Mouse (Mus musculus): Measurements from ENCODE around the gene Med15.
A peak's percentile ranks its signal among the peaks of the same experiment; 100 is the strongest.
"Not testable (repeated sequence)": the region's sequence is repeated elsewhere in the genome, so short reads cannot be mapped to it uniquely, and the experiment has no call there.

The Med15 gene

DNA sequence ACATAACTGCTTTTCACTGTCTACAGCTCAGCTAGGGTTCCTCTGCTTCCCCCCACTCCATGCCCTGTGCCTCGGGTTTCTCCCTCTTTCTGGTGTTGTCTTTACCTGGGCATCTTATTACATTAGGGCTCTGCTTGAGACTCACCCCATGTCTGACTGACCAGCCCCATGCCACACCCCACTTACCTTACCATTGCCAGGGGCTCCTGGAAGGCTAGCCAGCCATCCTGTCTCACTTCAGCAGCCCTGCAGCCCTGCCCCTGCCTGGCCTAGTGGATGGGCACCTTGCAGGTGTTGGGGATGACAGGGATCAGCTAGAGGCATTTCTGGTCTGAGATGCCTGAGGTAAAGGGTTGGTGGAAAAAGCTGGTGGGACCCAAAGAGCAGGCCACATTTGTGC is 85.5 kb downstream of the Med15 start:
- DNase-seq, result no peak

DNA sequence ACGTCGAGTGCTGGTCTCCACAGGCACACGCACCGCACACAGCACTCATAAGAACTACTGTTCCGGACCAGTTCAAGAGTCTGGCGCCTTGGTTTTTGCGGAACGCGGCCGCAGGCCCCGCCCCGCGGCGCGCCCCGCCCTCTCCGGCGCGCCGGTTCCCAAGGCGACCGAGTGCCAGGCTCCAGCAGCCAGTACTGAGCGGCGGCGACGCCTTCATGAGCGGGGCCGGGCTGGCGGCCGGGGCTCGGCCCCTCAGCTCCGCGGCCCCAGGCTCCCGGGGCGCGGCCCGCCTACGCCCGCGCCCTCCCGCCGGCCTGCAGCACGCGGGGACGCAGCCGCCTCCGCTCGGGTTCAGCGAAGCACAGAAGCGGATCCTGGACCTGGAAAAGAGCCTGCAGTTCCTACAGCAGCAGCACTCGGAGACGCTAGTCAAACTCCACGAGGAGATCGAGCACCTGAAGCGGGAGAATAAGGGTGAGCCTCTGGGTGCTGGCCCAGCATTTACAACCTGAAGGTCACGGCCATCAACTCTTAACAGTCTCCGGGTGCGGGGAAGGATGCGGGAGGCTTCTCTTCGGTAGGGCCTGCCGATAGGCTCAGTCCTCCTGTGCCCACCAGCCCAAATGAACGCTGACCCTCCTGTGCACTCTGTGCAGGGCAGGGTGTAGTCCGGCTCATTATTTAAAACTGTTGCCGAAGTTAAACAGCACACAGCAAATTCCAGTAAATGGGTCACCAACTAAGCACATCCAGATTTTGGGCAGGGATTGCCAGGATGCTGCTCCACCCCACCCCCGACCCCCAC is 86.2 kb downstream of the Med15 start, which contains the start of gene Ccdc74a:
TSS of gene Ccdc74a (plus strand) at position 161 of the 805 bp plus-strand sequence.
- peak; percentile 84 for DNase-seq

DNA sequence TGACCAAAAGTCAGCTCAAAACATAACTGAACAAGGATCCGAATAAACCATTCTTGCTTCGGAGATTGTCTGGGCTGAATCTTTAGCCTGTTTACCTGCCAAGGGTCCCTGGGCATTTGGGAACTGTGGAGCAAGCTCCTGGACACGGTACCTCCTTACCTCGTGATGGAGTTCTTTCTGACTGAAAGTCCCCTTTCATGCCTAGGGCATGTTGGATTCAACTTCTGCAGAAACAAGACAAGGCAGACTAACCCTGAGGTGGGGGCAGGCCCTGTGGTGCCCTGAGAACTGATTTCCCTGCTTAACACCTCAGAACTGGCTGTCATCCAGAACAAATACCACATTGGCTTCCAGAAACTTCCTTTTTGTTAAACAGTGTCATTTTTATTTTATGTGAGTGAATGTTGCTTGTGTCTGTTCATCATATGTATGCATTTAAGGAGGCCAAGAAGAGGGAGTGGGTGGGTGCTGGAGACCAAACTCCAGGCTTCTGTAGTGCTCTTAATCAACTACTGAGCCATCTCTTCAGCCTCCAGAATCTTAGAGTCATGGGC is 89.2 kb downstream of the Med15 start:
- DNase-seq, result no peak

DNA sequence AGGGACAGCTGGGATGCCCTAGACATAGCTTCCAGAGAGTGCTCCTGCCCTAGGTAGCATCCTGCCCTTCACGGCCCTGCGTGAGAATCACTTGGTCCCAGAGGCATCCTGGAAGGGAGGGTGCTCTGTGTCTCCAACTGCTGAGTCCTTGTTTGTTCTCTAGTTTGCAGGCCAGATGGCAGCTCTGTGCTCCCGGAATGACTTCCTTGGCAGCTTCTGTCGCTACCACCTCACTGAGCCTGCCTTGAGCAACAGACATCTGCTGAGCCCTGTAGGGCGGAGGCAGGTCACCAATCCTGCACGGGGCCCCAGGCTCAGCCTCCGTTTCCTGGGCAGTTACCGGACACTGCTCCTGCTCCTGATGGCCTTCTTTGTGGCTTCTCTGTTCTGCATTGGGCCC is 90.4 kb downstream of the Med15 start:
- no peak for DNase-seq

DNA sequence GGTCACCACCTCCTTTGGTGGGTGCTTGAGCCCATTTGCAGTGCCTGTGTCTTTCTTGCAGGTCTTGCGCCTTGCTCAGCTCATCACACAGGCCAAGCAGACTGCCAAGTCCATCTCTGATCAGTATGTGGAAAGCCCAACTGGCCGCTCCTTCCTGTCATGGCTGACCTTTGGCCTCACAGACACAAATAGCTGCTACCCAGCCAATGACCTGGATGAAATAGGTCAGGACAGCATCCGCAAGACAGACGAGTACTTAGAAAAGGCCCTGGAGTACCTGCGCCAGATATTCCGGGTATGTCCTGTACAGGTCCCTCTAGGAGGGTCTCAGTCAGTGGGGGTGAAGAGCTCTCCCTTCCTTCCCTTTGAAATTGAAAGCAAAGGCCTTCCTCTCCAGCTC is 91.4 kb downstream of the Med15 start:
- DNase-seq, result no peak

DNA sequence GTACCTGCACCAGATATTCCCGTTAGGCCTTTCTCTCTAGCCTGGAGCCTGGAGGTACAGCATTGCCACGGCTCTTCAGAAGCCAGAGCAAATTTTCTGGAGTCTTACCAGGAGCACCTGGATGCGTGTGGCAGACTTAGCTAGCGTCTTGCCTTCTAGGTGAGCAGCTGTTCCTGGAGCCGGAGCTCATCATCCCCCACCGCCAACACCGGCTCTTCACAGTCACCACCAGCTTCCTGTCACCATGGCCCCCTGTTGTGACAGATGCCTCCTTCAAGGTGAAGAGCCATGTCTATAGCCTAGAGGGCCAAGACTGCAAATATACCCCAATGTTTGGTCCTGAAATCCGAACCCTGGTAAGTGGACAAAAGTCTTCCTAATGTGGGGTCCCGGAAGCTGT is 92.0 kb downstream of the Med15 start:
- DNase-seq, result no peak

DNA sequence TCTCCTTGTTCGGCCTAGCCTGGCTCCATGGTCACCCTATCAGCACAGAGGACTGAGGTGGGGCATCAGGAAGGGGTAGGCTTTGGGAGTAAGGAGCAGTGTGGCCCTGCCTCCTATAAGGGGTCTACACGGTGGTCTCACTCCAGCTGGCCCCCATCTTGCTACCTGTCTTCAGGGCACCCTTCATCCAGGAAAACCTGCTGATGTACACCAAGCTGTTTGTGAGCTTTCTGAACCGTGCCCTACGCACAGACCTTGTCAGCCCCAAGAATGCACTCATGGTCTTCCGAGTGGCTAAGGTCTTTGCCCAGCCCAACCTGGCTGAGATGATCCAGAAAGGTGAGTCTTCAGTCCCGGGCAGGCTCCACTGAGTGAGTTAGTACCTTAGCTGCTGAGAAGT is 92.7 kb downstream of the Med15 start:
- DNase-seq, result no peak

DNA sequence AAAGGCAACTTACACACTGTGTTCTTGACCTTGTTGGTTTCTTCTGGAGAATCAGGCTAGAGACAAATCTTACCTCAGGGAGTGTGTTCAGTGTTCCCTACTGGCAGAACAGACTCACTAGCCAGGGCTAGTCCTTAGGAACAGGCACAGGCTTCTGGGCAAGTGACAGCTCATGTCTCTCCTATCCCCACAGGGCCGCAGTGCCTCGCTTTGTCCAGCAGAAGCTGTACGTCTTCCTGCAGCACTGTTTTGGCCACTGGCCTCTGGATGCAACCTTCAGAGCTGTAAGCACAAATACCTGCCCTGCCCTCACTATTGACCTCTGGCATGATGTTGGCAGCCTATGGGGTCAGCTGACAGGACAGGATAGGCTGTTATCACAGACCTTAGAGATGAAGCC is 93.6 kb downstream of the Med15 start:
- no peak for DNase-seq

DNA sequence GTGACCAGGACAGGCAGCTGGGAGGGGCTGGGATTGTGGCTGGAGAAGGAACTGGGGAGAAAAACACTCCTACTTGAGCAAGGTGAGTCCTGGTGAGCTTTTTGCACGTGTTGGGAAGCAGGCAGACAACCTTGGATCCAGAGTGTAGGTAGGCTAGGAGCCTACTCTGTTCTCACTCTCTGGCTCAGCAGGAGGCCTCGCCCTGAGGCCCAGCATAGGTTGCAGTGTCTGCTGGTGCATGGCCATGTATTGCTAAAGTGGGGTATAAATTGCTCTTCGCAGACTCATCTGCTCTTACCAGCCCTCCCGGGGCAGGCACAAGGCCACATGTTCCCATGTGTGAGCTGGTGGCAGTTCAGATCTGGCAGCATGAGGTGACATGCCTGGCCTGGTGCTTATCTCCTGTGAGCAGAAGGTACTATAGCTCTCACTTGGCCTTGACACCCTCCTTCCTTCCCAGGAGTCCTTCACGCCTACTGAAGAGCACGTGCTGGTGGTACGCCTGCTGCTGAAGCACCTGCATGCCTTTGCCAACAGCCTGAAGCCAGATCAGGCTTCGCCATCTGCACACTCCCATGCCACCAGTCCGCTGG is 94.6 kb downstream of the Med15 start:
- no peak for DNase-seq

DNA sequence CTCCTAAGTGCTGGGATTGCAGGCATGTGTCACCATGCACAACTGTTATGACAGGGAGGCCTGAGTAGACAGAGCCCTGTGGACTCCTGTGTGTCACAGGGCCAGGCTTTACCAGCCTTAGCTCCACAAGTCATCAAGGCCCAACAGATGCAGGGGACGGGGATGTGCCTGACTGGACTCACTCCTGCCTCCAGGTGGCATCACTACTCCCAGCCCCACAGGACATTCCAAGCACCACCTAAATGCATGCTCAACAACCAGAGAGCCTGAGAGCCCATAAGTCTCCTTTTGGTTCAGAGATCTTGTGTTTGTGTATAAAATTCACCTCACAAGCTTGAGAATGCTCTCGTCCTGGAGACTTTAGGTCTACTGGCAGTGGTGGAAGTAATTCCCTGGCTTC is 95.1 kb downstream of the Med15 start:
- DNase-seq, result no peak

DNA sequence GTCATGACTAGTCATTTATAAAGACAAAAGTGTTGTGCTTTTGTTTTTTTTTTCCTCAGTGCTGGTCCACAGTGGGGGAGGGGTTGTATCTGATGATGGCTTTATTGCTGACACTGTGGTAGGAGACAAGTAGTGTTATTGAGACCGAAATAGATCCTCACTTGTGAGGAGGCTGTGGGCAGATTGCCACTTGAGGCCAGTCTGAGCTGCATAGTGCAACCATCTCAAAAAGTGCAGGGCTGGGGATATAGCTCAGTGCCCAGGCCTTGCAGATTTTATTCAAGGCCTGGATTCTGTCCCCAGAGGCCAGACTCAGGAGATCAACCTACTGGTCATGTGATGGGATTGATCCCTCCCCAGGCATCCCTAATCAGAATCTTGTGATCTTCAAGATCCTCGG is 95.8 kb downstream of the Med15 start:
- DNase-seq, result no peak

DNA sequence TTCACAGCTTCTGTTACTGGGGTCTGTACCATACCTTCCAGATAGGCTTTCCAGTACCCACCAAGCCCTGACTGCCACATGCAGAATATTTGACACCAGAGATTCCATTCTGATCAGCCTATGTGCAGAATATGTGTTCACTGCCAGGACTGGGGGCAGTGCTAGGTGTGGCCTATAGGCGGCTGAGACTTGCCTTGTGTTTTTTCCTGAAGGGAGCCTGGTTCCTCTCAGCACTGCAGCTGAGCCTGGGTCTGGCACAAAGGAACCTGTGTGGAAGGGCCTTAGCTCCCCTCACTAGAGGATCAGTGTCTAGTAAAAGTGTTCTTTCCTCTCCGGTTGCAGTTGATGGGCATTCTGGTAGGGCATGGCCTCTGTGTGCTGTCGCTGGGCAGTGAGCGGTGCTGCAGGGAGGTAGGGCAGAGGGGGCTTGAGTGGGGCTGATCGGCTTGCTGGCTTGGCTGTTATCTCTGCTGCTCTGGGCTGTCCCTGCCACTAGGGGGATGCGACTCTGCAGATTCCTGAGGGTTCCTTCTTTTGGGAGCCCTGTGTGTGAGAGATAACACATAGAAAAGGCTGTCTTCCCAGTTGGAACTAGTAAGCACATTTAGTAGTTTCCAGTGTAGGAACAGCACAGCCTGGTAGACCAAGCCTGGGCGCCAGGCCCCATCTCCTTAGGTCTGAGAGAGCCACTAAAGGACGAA is 99.1 kb downstream of the Med15 start:
- DNase-seq, result no peak

DNA sequence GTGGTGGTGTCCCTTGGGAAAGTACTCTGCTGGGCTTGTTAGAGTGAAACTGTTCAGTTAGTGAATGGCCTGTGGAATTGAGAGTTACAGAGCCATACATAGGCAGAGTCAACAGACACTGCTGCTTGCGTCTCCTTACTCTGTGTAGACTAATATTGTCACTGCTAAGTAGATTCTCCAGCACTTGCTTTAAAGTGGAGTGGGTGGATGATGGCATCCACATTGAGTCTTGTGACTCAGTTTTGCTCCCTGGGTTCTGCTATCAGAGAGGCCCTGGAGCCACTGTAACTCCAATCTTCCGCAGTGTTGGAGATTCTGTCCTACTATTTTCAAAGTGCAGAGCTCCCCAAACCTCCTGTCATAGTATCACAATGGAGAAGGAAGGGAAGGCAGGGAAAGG is 100.1 kb downstream of the Med15 start:
- no peak for DNase-seq

DNA sequence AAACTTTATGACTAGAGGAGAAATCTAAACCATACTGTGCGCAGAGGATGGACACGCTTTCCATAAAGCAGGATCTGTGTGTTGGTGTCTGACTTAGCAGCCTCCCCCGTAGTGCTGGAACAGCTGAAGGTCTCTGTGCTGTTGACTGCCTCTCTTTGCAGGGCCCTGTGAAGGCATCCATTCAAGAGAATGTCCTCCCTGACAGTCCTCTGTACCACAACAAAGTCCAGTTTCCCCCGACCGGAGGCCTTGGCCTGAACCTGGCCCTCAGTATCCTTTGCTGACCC is 106.5 kb downstream of the Med15 start:
- DNase-seq, result peak; percentile 49

DNA sequence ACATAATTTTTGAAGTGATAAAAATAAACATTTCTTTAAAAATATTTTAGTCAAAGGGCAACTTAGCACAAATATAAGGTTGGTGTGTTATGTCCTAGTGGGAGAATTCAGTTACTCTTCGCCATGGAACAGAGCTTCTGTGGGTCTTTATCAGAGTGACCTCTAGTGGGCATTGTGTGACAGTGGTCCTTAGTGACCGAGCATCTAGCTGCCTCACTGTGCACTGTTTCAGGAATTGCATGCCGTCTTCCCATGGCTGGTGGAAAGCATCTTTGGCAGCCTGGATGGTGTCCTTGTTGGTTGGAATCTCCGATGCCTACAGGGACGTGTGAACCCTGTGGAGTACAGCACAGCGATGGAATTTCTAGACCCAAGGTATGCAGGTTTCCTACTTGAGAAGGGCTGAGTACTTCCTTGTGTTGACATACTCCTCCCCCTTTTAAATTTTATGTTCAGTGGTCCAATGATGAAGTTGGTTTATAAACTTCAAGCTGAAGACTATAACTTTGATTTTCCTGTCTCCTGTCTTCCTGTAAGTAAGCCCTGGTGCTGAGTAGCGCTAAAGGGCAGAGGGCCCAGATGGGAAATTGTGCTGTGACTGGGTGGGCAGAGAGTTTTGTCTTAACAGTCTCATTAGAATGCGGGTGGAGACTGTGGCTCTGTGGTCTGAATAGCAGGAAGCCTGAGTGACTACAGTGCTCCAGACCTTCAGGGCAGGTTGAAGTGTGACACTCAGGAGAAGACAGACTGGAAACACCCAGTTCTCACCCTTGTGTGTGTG is 107.0 kb downstream of the Med15 start:
- DNase-seq, result no peak

DNA sequence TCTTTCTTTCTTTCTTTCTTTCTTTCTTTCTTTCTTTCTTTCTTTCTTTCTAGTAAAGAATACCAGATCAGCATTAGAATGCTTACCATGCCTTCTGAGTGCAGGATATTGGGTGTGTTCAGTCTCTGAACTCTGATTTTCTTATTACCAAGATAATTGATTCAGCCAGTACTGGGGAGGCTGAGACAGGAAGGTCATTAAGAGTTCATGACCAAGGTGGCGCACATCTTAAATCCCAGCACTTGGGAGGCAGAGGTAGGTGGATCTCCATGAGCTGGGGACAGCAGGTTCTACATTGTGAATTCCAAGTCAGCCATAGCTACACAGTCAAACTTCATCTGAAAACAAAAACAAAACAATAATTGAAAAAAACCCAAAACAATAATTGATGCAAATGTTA is 110.8 kb downstream of the Med15 start:
- DNase-seq, result no peak

DNA sequence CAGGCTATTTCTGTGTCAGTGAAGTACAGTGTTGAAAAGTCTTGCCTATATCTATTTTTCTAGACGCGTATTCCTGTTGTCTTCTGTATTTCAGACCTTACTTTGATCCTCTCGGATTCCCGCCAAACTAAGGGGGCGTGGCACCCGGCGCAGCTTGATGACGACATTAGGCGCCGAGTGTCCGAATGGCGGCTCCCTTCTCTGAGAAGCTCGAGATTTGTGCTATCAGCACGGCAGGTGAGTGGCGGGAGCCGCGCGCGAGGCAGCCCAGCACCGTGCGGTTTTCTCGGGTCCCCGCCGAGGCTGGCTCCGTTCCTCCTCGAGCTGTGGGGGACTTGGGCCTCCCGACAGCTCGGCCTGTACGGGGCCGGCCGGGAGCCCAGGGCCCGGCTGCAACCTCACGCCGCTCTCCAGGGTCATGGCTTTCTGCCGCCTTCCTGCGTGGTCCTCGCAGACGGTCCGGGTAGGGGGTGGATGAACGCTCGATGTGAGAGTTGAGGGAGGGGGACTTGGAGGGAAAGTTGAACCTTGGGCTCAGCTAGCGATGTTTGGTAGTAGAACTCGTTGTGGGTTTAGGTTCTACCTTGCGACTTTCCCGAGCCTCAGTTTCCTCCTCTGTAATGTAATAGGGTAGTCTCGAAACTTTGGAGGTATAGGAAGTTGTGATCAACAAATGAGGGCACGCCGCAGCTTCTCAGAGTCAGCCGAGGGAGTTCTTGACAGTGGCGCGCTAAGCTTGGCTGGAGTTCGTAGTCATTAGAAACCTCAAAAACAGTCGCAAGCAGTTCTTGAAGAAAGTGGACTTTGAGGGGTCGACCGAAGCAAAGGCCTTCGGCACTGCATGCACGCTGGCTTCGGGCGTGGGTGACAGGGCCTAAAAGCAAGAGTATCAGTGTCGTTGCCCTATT is 113.2 kb downstream of the Med15 start, which contains the start of gene Smpd4:
TSS of gene Smpd4 (plus strand) at position 157 of the 908 bp plus-strand sequence.
- DNase-seq, result peak; percentile 88

DNA sequence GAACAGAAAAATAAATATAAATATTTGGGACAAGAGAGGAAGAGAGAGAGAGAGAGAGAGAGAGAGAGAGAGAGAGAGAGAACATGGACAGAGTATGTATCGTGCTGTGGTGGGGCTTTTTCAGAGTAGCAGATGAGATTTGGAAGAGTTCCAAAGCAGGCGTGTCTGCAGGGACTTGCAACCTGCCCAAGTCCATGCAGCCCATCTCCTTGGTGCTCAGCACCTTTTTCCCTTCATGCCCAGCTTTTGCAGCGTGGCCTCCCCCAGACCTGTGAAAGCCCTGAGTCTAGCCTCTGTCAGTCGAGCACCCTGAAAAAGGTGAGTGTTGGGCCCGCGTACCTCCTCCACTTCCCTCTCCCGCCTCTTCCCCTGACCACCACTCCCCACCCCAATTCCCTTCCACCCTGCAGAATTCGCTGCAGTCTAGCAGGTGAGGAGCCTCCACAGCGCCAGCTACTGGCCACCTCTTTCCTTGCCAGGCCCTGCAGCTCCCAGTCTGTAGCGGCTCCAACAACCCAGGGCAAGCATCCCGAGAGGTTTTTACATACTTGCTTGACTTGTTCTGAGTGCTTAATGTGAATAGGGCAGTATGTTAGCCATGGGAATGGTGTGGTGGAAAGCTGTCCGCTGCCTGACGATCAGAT is 114.6 kb downstream of the Med15 start:
- peak; percentile 51 for DNase-seq

DNA sequence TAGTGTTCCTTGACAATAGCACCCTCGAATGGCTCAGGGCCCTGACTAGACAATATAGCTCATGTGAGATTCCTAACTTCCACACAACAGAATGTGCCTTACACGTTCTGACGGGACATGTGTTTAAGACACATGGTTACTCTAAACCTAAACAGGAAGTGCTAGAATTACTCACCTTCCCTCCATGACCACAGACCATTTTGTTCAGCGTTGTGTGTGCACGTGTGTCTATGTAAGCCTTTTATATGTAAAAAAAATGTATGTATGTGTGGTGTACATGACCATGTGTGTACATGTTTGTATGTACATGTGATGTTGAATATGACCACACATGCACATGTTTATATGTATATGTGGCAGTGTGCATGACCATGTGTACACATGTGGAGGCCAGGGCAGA is 116.5 kb downstream of the Med15 start:
- no peak for DNase-seq

DNA sequence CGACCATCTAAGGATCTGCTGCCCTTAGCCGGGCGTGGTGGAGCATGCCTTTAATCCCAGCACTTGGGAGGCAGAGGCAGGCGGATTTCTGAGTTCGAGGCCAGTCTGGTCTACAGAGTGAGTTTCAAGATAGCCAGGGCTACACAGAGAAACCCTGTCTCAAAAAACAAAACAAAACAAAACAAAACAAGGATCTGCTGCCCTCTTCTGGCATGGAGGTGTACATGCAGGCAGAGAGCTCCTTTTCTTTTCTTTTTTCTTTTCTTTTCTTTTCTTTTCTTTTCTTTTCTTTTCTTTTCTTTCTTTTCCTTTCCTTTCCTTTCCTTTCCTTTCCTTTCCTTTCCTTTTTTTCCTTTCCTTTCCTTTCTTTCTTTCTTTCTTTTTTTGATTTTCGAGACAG is 118.0 kb downstream of the Med15 start:
- not testable (repeated sequence) for DNase-seq

DNA sequence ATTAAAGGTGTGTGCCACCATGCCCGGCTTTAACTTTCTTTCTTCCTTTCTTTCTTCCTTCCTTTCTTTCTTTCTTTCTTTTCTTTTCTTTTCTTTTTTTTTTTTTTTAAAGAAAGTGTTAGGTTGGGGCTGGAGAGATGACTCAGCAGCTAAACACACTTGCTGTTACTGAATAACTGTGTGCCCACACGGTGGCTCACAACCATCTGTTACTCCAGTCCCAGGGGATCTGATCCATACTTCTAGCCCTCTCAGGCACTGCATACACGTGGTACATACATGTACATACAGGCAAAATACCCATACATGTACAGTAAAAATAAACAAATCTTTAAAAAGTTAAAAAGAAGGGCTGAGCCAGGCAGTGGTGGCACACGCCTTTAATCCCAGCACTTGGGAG is 121.3 kb downstream of the Med15 start:
- DNase-seq, result peak; percentile 54
